Mouse (Mus musculus) cerebellum, adult 2 months (tissue): ENCODE results near the gene Nebl.

Experiments
- CTCF ChIP-seq: fragments of 200-500 bp; IDR thresholded peaks from 2 replicates; pipeline ENCODE4 v1.5.1; 2011; ENCODE audit warnings: low read depth, mild to moderate bottlenecking, control low read depth, low read length, moderate library complexity, borderline replicate concordance; ENCODE audit not compliant: insufficient read depth
- POLR2A ChIP-seq: fragments of 200-500 bp; IDR thresholded peaks from 2 replicates; pipeline ENCODE4 v1.6.1; 2011; ENCODE audit warnings: low read length, control low read depth, borderline replicate concordance; ENCODE audit not compliant: insufficient read depth

DNA sequence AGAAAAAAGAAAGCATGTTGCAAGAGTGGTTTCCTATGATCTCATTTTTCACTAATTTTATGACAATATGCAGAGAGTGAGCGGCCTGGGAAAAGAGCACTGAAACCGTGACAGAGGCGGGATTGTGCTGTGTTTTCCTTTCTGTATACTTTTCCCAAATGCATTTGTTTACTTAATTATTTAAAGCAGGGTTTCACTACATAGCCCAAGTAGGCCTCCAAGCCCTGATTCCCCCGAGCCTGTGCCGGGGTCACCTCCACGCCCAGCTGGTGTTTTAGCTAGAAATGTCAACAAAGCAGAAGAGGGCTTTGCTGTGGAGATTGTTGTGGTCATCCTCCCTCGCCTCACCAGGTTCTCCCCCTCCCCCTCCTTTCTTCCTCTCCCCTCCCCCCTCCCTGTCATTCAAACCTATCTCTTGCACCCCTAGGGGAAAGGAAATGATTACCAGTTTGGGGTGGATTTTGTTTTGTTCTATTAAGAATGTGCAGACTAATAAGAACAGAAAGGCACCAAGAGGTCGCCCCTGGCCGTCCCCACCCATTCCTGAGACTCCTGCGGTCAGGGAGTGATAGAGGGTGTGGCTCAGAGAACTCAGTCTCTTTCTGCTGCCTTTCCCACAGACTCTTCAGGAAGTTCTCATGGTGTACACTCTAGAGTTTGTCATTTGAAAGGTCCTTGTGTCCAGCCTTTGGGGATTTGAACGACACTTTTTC, 10.9 kb upstream of the Nebl start:
- no peak for TF ChIP-seq POLR2A
- TF ChIP-seq CTCF: no peak
